Mouse (Mus musculus): ENCODE measurements around the gene Tmem223. TPM values are rescaled to one million over a fixed set of nuclear protein-coding genes. Genes with fewer than 3 reads are reported as not detected.
"Not testable (repeated sequence)": the region's sequence is repeated elsewhere in the genome, so short reads cannot be mapped to it uniquely, and the experiment has no call there.

Gene Tmem223
- polyA plus RNA-seq, 1 experiment from 2014 or later = 159 TPM

DNA sequence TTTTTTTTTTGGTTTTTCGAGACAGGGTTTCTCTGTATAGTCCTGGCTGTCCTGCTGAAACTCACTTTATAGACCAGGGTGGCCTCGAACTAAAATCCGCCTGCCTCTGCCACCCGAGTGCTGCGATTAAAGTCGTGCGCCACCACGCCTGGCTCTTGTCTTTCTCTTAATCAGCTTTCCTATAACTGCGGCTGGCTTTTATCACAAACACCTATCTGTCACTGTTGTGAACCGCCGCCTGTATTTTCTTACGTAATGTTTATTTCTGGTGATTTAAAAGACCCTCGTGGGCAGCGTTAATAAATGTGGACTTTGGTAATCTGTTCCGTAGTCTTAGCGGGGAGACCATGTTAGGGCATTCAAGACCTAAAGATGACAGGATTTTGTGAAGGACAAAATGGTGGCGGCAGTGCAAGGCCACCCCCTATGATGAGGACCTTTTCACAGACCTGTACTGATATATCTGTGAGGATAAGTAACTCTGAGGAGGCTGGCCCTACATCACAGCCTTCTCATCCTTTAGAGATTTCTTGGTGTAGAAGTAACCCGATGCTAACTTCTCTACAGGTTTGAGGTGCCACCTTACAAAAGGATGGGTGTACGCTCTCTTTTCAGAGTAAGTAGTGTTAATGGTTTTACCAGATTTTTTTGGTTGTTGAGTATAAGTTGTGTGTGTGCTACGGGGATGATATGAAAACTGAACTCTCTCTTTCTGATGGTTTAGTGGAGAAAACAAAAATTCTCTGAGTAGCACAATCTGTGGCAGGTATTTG is 47.0 kb upstream of the Tmem223 start:
- H3K9me3 ChIP-seq (ENCODE audit: low read length) = no peaks in the 10 kb centered on the region
- H3K9ac ChIP-seq (replicated peaks; ENCODE audit: low read depth) = peak overlapping the region; percentile 82
- 1% methylated on average over 20 of the region's 20 CpGs for WGBS
- no peaks in the 10 kb centered on the region; the same call in 1 of the 2 replicates for H3K4me1 ChIP-seq (ENCODE audit: insufficient read depth, low read depth, low read length)
- TF ChIP-seq CTCF (IDR thresholded peaks at IDR 0.05) (no peak), EP300 (IDR thresholded peaks at IDR 0.05) (peak; percentile 37; the same call in 1 of the 2 replicates)
- peak overlapping the region; percentile 70 for H3K4me3 ChIP-seq (ENCODE audit: low read depth, low read length)
- peaks cover 12% of the 10 kb centered on the region; the same call in 1 of the 2 replicates for H3K36me3 ChIP-seq (ENCODE audit: insufficient read depth, low read length)
- peak overlapping the region; percentile 91 for H3K27ac ChIP-seq (ENCODE audit: low read length)
- ATAC-seq (0 out of 2 replicates have a peak, but pooled peaks have one; percentile 12), DNase-seq (ENCODE audit: low spot score) (peak; percentile 68)
- H3K4me2 ChIP-seq (replicated peaks; ENCODE audit: low read depth, low read length) = peak overlapping the region; percentile 64
- no peaks in the 10 kb centered on the region for H3K27me3 ChIP-seq (replicated peaks; ENCODE audit: insufficient read depth, low read length)

GRCm38 (mm10) chr19:8724392-8724791 is 46.4 kb upstream of the Tmem223 start:
- 0% methylated on average over 2 of the region's 2 CpGs for WGBS

DNA sequence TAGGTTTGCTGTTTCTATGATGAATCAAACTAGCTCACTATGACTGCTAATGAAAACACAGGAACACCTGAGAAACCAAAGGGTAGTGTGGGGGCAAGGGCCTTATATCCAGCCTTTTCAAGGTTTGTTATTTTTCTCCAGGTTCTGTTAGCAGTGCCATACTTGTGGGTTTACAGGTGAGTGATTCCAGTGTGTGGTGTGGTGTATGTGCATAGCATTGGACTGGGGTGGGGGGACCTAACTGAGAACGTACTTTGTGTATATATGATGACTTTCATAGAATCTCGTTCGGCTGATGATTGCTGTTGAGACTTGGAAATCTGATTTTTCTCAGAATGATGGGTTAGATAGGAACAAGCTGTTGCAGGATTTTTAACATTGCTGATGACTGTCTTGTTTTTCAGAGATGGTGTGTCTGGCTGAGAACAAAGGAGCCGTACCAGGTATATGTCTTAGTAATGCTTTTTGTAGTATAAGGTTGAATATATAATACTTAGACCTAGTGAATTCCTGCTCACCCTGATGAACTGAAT is 45.6 kb upstream of the Tmem223 start:
- DNase-seq (ENCODE audit: low spot score) = no peak
- H3K9ac ChIP-seq (replicated peaks; ENCODE audit: low read depth) = no peak overlapping the region
- H3K27ac ChIP-seq (ENCODE audit: low read length) = no peak overlapping the region
- 35% methylated on average over 4 of the region's 4 CpGs for WGBS
- no peak for ATAC-seq
- H3K27me3 ChIP-seq (replicated peaks; ENCODE audit: insufficient read depth, low read length) = no peaks in the 10 kb centered on the region
- H3K4me2 ChIP-seq (replicated peaks; ENCODE audit: low read depth, low read length) = no peak overlapping the region
- no peaks in the 10 kb centered on the region for H3K9me3 ChIP-seq (ENCODE audit: low read length)
- TF ChIP-seq CTCF (IDR thresholded peaks at IDR 0.05) = no peak
- no peak for TF ChIP-seq EP300 (IDR thresholded peaks at IDR 0.05)
- H3K4me1 ChIP-seq (ENCODE audit: insufficient read depth, low read depth, low read length) = no peaks in the 10 kb centered on the region; the same call in 1 of the 2 replicates
- peaks cover 12% of the 10 kb centered on the region; the same call in 1 of the 2 replicates for H3K36me3 ChIP-seq (ENCODE audit: insufficient read depth, low read length)
- no peak overlapping the region for H3K4me3 ChIP-seq (ENCODE audit: low read depth, low read length)

More at GRCm38 (mm10) chr19:8724392-8724791, 46.4 kb upstream of the Tmem223 start:
- peak overlapping the region; percentile 82 for H3K9ac ChIP-seq (replicated peaks; ENCODE audit: low read depth)
- peak overlapping the region; percentile 64 for H3K4me2 ChIP-seq (replicated peaks; ENCODE audit: low read depth, low read length)
- TF ChIP-seq CTCF (IDR thresholded peaks at IDR 0.05) = no peak
- TF ChIP-seq EP300 (IDR thresholded peaks at IDR 0.05) = no peak
- H3K9me3 ChIP-seq (ENCODE audit: low read length) = no peaks in the 10 kb centered on the region
- H3K4me1 ChIP-seq (ENCODE audit: insufficient read depth, low read depth, low read length) = no peaks in the 10 kb centered on the region; the same call in 1 of the 2 replicates
- DNase-seq (ENCODE audit: low spot score) (no peak), ATAC-seq (no peak)
- peaks cover 12% of the 10 kb centered on the region; the same call in 1 of the 2 replicates for H3K36me3 ChIP-seq (ENCODE audit: insufficient read depth, low read length)
- no peaks in the 10 kb centered on the region for H3K27me3 ChIP-seq (replicated peaks; ENCODE audit: insufficient read depth, low read length)
- H3K27ac ChIP-seq (ENCODE audit: low read length) = no peak overlapping the region
- H3K4me3 ChIP-seq (ENCODE audit: low read depth, low read length) = peak overlapping the region; percentile 70; the same call in 1 of the 2 replicates

DNA sequence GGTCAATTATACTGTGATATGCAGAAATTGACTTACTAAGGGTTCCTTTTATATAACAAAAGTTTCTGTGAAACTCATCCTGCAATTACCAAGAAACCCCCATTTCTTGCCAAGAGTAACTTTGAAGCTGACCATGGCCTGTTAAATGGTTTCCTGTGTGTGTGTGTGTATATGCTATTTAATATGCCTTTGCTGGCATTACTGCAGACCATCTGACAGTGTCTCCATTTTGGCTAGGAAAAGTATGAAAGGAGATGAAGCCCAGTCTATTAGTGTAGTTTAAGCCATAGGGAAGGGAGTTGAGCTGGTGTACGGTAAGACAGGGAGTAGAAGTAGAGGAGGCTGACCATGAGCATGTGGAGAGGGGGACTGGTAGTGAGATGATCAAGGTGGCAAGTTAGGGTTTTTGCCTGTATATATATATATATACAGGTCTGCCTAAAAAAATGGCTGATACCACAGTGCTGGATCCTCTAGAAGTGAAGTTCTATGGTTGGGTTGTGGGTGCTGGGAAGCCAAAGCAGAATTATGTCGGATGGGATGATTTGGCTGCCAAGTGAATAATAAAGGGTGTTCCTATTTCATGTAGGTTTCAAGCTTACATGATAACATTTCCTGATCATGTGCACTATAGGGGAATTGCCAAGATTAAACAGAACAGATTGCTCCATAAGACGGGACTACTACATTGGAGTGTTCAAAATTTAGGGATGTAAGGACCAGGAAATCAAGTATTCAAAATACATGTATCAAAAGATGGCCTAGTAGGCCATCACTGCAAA is 44.0 kb upstream of the Tmem223 start:
- Histone ChIP-seq H3K36me3 (ENCODE audit: insufficient read depth, low read length) (peaks cover 12% of the 10 kb centered on the region; the same call in 1 of the 2 replicates), H3K9me3 (ENCODE audit: low read length) (no peaks in the 10 kb centered on the region), H3K9ac (replicated peaks; ENCODE audit: low read depth) (no peak overlapping the region), H3K4me2 (replicated peaks; ENCODE audit: low read depth, low read length) (no peak overlapping the region), H3K27me3 (replicated peaks; ENCODE audit: insufficient read depth, low read length) (no peaks in the 10 kb centered on the region), H3K4me3 (ENCODE audit: low read depth, low read length) (no peak overlapping the region), H3K4me1 (ENCODE audit: insufficient read depth, low read depth, low read length) (no peaks in the 10 kb centered on the region; the same call in 1 of the 2 replicates), H3K27ac (ENCODE audit: low read length) (no peak overlapping the region)
- DNase-seq (ENCODE audit: low spot score) (no peak), ATAC-seq (no peak)
- TF ChIP-seq CTCF (IDR thresholded peaks at IDR 0.05) = no peak
- TF ChIP-seq EP300 (IDR thresholded peaks at IDR 0.05) = no peak
- 26% methylated on average over 3 of the region's 3 CpGs for WGBS

DNA sequence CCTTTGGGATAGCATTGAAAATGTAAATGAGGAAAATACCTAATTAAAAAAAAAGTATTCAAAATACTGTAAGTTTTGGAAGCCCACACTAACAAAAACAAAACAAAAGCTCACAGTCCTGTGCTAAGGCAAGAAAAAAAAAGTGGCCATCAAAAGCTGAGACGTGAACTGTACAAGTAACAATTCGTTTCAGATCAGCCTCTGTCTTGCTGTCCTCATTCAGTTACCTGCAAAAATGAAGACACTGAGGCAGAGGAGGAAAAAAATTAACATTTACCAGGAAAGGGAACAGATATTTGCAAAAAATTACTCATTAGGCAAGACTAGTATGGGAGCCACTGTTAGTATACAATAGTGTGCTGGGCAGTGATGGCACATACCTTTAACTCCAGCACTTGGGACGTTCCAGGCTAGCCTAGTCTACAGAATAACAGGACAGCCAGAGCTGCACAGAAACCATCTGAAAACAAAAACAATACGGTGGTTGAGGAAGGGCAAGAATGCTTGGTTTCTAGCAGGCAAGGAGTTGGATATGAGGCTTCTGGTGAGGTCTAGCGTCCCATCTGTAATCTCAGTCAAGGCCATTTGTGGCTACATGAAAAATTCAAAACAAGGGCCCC is 43.2 kb upstream of the Tmem223 start:
- no peaks in the 10 kb centered on the region; the same call in 1 of the 2 replicates for H3K4me1 ChIP-seq (ENCODE audit: insufficient read depth, low read depth, low read length)
- 16% methylated on average over 5 of the region's 5 CpGs for WGBS
- no peak for TF ChIP-seq EP300 (IDR thresholded peaks at IDR 0.05)
- no peak for TF ChIP-seq CTCF (IDR thresholded peaks at IDR 0.05)
- no peak overlapping the region for H3K4me2 ChIP-seq (replicated peaks; ENCODE audit: low read depth, low read length)
- no peaks in the 10 kb centered on the region for H3K27me3 ChIP-seq (replicated peaks; ENCODE audit: insufficient read depth, low read length)
- H3K36me3 ChIP-seq (ENCODE audit: insufficient read depth, low read length) = peaks cover 12% of the 10 kb centered on the region; the same call in 1 of the 2 replicates
- no peaks in the 10 kb centered on the region for H3K9me3 ChIP-seq (ENCODE audit: low read length)
- H3K9ac ChIP-seq (replicated peaks; ENCODE audit: low read depth) = no peak overlapping the region
- H3K4me3 ChIP-seq (ENCODE audit: low read depth, low read length) = no peak overlapping the region
- no peak overlapping the region for H3K27ac ChIP-seq (ENCODE audit: low read length)
- ATAC-seq (no peak), DNase-seq (ENCODE audit: low spot score) (no peak)

DNA sequence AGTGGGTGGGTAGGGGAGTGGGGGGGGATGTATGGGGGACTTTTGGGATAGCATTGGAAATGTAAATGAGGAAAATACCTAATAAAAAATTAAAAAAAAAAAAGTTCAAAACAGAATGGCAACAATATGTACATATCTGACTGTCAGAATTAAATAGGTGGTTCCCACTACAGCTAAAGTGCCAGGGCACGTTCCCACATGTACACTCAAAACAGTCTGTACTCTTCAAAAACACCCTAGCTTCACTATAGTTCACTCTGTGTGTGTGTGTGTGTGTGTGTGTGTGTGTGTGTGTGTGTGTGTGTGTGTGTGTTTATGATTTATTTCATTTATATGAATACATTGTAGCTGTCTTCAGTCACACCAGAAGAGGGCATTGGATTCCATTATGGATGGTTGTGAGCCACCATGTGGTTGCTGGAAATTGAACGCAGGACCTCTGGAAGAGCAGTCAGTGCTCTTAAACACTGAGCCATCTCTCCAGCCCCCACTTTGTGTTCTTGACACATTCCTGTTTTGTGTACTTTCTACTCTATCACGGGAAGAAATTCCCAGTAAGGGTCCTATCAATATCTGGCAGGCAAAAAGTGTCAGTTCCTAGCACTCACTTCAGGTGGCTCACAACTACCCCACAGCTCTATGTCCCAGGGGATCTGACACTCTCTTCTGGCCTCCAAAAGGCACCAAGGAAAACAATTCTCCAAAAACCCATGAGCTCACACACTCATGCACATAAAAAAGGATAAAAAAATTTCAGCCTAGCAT is 42.3 kb upstream of the Tmem223 start:
- ATAC-seq; H3K4me2 ChIP-seq (replicated peaks; ENCODE audit: low read depth, low read length); H3K4me3 ChIP-seq (ENCODE audit: low read depth, low read length); H3K9me3 ChIP-seq (ENCODE audit: low read length); H3K9ac ChIP-seq (replicated peaks; ENCODE audit: low read depth); H3K27me3 ChIP-seq (replicated peaks; ENCODE audit: insufficient read depth, low read length); H3K27ac ChIP-seq (ENCODE audit: low read length); DNase-seq (ENCODE audit: low spot score); H3K4me1 ChIP-seq (ENCODE audit: insufficient read depth, low read depth, low read length): not testable (repeated sequence)
- WGBS = 29% methylated on average over 3 of the region's 3 CpGs
- peaks cover 12% of the 10 kb centered on the region; the same call in 1 of the 2 replicates for H3K36me3 ChIP-seq (ENCODE audit: insufficient read depth, low read length)

All from lung, postnatal 0 days (tissue).